Mouse (Mus musculus) 3T3-L1 (cell line): ENCODE measurements around the gene Amdhd1.

ENCODE experiments used
- DNase-seq: peaks from one replicate; pipeline ENCODE4 v3.0.0-alpha.2; 2015; ENCODE audit warnings: low read depth, low spot score

The Amdhd1 gene

DNA sequence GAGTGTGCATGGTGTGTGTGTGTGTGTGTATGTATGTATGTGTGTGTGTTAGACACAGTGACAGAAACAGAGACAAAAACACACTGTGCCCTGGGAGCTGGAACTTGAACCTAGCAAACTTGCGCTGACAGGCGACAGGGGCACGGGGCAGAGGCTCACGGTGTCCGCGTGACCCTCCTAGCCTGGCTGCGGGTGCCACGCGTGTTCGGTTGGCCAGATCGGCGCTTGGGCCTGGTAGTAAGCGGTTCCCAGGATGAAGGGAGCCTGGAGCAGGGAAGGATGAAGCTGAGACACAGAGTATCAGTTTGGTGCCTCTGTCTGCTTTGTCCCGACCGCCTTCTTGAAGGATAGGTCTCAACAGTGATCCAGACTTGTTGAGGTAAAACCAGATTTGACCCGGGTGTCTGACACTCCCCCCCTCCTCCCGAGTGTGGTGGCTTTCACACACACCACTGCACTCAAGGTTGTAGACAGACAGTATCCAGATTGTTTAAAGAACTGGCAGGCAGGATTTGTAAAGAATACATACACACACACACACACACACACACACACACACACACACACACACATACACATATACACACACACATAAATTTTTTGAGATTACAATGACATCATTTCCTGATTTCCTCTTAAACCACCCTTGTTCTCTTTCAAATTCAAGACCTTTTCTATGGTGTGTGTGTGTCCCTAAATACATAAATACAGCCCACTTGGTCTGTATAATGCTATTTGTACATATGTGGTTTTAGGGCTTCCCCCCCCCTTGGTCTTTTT is 788 bp upstream of the Amdhd1 start, which contains the start of gene Ccdc38:
TSS of gene Ccdc38 (plus strand) at position 202 of the 780 bp plus-strand sequence.
- DNase-seq = no peak

DNA sequence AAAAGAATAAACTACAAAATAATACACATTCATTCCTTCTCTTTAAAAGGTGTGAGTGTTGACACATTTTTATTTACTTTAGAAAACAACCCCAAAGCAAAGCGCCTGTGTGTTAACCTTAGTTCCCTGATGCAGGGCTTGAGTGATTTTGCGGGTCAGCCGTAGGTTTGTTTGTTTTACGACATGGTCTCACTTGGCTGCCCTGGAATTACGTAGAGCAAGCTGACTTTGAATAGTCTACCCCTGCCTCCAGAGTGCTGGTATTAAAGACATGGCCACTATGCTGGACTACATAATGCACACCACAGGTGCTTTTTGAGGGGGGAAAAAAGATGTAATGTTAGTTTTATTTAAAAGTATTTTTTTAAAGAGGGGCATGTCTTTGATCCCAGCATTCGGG is 1.0 kb downstream of the Amdhd1 start:
- DNase-seq = no peak

DNA sequence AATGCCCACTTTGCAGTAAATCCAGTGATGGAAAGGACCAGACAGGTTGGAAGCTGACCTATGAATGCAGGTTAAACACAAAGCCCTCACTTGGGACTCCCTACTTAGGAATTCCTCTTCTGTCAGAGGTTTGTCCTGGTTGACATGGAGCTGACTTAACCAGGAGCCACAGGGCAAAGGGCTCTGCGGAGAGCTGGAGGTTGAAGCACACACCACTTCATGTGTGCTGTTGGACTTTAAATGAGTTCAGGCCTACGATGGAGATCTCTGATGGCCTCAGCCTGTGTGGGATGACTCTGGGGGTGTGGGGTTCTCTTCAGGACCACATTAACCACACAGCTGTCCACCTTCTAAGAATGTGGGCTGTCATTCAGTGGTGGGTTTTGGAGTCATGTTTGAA is 1.5 kb downstream of the Amdhd1 start:
- no peak for DNase-seq

DNA sequence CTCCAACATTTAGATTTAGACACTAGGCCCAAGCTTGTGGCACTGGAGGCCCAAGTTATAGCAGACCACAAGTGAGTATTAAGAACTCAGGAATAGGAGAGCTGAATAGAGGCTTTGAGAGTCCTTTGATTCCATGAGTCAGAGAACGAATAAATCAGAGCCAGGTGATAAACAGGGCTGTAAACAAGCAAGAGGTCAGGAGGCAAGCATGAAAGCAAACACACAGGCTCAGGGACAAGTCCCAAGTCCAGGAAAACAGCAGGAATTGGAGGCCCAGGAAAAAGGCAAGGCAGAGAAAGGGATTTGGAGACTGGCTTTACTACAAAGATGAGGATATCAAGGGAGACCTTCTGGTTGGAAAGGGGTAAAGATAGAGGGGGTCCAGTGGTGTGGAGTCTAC is 14.5 kb downstream of the Amdhd1 start:
- no peak for DNase-seq

DNA sequence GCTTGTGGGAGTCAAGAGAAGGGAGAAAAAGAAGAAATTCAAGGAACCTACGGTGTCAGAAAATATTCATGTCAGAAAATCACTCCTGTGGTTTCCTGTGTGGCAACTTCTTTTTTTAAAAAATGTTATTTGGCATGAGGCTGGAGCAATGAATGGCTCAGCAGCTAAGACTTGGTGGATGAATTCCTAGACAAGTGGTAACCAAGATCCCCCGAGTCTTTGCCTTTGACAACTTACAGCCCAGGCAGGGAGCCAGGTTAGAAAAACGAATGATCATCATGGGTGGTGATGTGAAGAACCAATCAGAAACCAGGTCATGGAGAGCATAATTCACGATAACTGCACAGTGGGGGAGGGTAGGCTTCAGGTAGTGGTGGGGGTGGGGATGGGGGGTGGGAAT is 18.8 kb downstream of the Amdhd1 start:
- peak; percentile 75 for DNase-seq

DNA sequence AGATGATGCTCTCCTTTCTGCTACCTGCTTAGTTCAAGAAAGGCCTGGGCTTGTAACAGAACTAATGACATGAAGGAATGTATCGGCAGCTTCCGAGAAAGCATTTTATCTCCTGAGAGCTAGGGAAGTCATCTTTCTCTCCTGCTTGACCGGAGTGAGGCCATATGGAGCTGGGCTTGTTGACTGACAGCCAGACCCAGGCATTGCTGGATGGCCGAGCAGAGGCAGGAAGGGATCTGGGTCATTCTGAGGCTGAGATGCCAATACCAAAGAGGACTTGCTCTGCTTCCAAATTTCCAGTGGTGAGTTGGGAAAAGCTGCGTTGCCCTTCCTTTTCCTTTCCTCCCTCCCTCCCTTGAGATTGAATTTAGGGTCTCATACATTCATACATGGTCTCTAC is 20.1 kb downstream of the Amdhd1 start:
- no peak for DNase-seq

DNA sequence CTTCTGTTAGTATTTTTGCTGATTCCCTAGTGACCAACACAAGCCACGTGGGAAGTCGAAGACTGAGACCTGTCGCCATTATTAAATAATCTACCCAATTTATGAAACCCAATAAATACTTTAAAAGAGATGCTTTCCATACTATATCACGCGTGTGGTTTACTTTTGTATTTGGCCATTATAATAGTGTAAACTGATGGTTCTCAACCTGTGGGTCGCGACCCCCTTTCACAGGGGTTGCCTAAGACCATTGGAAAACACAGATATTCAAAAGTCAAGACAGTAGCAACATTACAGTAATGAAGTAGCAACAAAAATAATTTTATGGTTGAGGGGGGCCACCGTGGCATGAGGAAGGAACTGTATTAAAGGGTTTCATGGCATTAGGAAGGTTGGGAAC is 20.7 kb downstream of the Amdhd1 start:
- DNase-seq = no peak

DNA sequence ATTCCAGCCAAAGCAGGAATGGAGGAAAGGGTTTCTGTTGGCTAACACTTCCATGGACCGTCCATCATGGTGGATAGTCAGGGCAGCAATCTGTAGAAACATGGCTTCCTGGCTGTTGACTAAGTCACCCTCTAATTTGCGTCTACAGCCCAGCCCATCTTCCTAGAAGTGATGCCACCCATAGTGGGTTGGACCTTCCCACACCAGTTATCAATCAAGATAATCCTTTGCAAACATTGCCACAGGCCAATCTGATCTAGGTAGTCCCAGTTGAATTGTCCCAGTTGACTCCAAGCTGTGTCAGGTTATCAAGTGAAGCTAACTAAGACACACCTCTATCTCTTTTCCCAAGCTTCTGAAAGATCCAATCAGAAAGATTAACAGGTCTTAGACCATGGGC is 21.2 kb downstream of the Amdhd1 start:
- no peak for DNase-seq

DNA sequence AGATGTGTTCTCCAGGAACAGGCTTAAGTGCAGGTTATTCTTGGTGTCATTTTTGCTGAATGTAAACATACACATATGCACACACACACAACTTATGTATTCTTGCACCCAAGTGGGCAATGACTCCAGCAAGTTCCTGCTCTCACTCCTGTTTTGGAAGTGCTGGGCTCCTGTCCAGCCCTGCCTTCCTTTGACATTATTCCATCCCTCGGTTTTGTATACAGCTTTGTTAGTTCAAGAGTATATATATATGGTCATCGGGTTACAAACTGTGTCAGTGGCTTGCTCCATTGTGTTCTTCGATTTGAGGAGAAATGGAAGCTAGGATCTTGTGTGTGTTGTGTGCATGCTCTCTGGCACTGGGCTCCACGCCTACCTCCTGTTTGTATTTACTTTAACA is 21.6 kb downstream of the Amdhd1 start:
- peak; percentile 25 for DNase-seq

DNA sequence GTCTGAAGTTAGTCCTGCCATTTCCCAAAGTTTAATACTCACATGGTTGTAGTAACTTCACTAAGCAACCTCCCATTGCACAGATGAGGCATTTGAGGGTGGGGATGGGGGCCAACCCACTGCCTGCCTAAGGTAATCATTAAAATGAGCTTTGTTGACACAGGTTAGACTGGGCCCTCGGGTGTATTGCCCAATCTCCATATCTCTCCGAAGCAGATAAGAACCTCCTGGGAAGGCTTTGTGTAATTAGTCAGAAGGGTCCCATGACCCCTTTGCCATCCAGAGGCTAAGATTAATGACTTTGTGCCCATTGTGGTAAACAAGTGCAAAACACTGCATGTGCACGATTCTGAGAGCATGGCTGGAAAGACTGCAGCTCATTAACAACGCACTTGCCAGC is 22.1 kb downstream of the Amdhd1 start:
- no peak for DNase-seq

DNA sequence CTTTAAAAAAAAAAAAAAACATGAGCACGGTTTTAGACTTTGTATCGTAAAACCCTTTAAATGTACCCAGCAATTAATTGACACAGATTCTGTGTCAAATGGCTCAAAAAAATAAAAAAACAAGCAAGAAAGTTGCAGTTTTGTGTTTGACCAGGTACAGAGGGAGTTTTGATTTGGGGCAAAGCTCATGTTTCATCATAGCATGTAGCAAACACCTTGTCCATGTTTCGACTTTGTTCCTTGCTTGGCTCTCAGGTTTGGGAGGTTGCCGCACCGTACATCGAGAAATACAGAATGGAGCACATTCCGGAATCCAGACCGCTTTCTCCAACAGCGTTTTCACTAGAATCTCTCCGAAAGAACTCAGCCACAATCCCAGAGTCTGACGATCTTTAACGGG is 23.9 kb downstream of the Amdhd1 start:
- no peak for DNase-seq

DNA sequence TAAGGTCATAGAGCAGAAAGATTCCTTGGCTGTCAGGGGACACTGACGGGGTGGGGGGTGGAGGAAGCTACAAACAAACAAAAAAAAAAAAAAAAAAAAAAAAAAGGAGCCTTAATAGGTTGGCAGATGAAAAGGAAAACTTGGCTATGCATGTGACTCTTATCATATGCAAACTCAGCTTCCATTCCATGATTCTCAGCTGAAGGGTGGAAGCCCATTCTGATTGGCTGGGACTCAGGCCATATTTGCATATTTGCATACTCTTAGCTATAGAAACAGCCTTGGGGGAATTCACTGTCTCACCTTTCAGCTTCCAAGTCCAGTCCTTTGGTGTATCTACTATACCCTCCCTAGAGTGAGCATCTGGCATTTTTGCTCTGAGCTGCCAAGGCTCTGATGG is 24.4 kb downstream of the Amdhd1 start:
- DNase-seq = no peak

DNA sequence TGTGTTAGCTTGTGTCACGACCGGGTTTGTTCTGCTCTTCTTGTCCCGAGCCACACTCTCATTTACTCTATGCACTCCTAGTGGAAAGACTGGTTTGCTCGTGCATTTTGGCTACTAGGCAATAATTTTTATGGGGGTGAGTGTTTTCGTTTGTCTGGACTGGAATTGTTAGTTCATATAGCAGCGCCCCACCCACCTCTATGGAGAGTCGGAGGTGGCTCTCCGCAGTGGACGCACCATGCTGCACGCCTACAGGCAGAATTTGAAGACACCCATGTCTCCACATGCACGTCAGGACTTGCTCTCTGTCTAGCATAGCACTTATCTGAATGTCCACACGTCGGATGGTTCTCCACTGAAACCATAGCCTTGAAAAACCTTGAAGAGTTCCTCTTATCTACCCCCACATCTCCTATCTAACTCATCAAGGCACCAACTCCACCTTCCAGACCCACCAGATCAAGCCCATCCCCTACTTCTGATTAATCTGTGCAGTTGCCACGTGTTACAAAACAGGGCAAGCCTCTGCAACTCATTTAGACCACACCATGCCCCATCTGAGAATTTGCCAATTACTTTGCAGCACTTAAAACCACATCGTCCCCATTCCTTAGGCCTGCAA is 30.2 kb downstream of the Amdhd1 start:
- no peak for DNase-seq

DNA sequence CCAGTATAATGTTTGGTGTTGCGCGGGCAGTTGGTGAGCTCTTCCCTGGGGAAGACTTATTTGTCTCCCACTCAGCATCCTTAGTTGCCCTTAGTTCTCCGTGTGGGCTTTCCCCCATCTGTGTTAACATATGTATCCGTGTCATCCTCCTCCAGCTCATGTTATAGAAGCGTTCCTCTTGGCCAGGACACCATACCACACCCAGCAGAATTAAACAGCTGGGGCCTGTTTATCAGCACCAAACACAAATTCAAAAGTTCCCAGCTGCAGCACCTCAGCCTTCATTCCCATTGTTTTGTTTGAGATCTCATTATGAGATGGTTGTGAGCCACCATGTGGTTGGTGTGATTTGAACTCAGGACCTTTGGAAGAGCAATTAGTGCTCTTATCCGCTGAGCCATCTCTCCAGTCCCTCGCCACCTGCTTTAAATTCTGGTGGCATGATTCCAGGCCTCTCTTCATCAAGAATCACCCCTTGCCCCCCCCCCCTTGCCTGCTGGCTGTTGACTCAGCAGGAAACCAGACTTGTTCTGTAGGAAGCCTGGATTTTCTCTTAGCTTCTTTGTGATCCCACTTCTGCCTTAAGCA is 31.4 kb downstream of the Amdhd1 start:
- peak; percentile 14 for DNase-seq

DNA sequence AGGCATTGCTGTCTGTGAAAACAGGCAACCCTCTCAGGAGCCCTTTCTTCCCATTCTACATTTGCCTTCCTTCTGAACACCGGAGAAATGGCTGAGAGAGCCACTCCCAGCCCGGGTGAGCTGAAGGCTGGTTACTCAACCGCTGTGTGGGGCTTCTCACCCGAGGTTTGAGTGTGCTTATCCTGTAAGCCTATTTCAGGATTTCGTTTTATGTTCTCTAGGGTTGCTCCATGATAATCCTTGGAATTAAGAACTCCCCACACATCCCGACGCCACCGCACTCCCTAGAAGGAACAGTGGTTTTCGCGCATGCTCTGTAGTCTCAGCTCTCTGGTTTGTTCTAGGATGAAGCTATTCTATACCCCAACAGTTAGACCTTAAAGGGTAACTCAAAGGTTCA is 38.5 kb downstream of the Amdhd1 start:
- DNase-seq = no peak

DNA sequence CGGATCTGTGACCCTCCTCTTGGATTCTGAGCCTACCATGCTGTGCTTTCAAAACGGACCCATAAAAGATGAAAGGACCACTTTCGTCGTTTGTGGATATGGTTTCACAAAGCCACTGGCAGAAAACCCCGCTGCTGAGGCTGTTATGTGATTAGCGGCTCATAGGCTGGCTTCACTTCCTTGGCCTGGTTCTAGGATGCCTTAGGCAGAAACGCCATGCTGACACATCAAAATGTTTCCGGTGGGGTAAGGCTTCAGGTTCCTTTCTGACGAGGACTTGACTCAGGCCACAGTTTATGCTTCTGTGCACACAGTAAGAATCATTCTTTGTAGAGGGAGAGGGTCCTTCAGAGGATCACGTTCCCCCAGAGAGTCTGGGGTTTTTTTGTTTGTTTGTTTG is 39.0 kb downstream of the Amdhd1 start:
- DNase-seq = no peak

DNA sequence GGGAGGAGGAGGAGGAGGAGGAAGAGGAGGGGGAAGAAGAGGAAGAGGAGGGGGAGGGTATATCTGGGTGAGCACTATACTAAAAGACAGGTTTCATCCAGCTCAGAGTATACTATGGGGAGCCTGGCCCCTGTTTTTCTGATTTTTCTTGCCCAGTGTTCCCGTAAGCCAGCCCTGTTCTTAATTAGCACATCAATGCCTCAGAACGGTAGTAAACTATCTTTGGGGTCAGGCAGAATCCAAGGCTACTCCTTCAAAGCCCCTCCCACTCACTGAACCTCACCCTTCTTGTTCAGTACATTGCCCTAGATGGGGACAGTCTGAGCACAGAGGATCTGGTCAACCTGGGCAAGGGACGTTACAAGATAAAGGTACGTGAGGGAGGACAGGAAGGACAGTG is 49.4 kb downstream of the Amdhd1 start:
- no peak for DNase-seq

DNA sequence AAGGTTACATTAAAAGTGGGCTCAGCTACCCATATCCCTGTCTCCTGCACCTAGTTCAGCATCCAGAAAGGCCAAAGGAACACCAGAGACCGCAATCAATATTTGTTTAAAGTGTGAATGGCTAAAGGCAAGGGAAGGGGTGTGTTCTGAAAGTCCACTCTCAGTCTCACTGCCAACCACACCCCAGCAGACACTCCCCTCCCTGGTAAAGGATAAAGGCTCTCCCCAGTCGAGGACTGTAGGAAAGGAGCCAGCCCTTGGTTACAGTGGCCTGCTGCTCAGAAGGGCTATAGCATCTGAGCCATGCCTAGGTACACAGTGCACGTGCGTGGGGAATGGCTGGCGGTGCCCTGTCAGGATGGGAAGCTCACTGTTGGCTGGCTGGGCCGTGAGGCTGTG is 51.0 kb downstream of the Amdhd1 start:
- DNase-seq = no peak

DNA sequence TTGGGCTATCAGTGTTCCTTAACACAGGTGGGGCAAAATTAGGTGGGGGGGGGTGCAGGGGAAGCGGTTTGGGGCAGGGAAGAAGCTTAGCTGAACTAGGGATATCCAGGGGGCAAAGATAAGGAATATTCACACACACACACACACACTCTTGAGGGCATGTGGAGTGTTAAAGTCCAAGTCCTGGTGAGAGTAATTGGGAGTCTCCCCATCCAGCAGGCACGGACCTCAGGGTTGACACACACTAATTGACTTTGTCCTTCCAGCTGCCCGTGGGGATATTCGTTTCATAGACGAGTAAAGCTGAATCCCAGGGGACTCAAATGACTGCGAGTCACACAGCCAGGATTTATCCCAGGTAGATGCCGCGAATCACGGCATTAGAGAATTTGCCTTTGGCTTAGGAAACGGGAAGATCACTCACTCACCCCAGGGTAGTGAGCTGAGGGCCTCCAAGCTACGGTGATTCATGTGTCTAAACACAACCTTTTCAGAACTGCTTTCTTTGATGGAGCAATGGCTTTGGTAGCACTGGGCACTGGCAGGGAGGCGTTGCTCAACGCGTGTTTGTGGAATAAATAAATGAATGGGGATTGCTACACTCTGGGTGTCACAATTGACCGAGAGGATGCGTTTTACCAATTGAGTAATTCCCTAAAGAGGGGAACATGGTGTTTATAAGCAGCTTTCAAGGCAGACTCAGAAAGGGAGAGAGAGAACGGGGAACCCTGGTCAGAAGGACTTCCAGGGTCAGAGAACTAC is 51.6 kb downstream of the Amdhd1 start, which contains the start of gene Hal:
TSS of gene Hal (plus strand) at position 703 of the 762 bp plus-strand sequence.
- DNase-seq = peak; percentile 43

DNA sequence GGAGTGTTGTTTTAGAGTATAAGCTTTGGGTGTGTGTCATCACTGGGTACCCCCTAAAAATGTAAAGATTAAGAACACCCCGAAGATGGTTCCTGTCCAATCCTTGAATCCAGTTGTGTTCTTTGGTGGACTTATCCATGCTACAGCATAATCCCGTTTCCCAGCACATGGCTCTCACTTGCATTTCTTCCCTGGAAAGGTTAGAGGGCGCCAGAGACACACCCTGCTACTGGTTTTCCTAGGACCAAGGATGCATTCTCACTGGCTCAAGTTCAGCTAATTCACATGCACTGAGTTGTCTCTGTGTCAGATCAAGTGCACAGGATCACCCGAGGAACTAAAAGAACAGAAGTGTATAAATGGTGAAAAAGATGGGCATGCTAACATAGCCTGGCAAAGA is 53.2 kb downstream of the Amdhd1 start:
- no peak for DNase-seq

DNA sequence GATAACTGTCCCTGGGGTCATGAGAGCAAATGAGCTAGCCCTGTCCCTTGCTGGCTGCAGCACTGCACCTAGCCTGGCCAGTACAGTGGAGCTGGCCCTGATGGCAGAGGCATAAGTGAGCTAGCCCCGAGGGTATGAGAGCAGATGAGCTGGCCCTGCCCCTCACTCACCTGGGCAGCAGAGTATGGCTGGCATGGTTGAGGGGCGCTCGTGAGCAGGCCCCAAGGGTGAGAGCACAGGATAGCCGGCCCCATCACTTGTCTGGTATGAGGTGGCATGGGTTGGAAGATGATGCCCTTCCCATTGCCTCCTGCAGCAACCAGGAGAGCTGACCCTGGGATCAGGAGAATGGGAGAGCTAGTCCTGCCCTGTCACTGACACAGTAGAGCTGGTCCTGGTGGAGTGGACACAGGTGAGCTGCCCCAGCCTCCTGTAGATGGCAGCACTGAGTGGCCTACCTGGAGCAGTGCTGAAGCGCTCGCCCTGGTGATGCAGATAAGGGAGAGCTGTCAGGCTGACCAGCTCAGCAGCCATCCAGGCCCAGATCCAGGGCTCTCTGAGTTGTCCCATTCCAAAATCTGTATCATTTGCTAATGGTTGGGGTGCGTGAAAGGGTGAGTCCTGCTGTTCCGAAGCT is 54.7 kb downstream of the Amdhd1 start:
- DNase-seq = no peak

DNA sequence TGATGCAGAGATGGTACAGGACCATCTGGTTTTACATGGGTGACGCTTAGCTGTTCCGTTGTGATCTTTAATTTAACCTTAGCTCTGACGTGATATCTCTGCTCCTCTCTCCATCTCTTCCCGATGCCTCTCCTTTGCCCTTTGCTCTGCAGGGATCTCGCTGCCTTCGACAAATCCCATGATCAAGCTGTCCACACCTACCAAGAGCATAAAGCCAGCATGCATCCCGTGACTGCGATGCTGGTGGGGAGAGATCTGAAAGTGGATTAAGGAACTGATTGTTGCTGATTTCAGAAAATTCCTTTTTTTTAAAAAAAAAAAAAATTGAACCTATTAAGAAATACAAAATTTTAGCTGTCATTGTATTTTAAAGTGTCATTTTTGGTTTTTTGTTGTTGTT is 55.3 kb downstream of the Amdhd1 start:
- DNase-seq = no peak
